Mouse (Mus musculus): Measurements from ENCODE around the gene Aff3.
A peak's percentile ranks its signal among the peaks of the same experiment; 100 is the strongest.

Aff3 gene

DNA sequence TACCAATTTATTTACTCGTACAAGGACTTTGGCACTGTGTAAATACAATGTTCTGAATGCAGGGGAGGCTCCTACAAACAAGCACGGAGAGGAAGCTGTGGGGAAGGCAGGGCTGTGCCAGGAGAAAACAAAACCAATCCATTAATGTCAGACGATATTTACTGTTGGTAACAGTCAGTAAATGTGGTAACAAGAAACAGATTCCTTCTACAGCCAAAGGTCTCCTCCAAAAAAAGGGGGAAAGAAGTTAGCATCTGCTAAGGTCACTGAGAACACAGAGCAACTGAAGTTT is 356.1 kb downstream of the Aff3 start:
- DNase-seq: no peak

DNA sequence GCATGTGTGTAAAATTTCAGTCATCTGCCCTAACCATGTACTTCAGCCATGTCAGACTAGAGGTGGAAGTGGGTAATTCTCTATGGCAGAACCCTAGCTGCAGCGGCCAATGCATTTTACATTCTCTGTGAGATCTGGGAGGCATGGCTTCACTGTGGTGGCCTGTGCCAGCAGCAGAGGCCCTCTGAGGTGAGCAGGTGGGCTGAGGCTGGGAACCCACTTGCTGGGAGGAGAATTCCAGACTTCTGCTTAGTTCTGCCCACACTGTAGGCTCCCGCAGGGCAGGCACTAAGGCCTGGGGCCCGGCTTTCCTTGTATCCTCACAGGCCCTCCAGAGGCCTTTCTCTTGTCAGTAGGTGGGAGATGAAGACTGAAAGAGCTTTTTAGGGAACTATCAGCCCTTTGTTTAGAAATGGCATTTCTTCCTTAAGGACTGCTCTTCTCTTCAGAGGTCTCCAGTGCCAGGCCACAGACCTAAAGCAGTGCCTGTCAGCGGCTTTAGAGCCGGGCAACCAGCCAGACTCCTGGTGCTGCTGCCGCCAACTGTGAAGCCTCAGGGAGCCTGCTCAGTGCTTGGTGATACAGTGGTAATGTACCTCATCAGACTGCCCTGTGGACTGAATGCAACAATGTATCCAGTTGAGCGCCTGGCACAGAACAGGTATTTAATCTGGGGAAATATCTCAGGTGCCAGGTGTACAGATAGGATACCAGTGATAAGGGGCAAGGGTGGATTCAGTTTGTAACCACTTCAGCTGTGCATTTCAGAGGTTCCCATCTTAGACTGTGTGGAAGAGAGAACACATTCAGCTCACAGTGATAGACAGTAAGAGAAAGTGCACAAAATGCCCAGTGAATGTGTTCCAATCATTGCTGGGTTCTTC is 356.7 kb downstream of the Aff3 start:
- peak; percentile 34 for DNase-seq

DNA sequence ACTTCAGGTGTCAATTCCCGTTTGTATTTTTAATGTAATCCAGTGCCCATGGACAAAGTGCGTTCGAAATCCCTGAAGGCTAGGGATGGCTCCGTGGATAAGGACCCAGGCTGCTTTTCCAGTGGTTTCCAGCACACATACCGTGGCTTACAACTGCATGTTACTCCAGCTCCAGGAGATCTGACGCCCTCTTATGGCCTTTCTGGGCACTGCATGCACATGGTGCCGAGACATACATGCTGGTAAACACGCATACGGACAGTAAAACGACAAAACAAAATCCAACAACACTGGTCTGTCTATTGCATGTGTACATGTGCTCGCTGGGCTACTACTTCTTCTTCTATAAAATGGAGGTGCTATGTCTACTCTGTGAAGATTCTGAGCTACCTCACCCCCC is 357.5 kb downstream of the Aff3 start:
- no peak for DNase-seq

DNA sequence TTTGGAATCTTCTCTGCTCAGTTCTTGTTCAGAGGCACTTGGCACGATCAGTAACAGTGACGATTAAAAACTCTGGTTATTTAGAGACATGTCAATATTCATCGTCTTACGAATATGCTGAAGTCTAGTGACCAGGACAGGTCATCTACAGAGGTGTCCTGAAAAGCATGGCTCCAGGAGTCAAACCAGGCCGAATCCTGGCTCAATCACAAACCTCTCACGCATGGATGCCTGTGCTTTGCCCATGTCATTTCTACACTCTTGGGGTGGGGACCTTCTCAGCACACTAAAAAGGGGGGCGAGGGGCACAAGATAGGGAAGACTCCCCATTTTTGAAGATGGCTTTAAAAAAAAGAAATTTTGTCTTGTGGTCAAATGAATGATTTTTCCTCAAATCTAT is 358.6 kb downstream of the Aff3 start:
- DNase-seq: no peak

DNA sequence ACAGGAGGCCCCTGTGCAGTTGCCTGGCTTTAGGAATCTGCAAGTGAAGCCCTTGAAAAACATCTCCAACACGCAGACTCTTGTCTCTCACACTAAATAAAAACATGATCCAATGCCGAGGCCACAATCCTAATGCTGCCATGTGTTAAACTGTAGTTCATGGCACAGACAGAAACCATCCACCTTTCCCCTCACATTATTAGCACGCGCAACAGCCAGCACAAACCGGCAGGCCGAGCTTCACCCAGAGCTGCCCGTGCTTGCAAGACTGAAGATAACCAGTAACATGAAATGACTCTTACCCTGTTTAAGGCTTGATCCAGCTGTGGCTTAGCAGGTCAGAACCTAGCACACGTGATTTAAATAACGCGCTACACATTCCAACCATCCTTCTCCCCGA is 360.4 kb downstream of the Aff3 start:
- DNase-seq: no peak

DNA sequence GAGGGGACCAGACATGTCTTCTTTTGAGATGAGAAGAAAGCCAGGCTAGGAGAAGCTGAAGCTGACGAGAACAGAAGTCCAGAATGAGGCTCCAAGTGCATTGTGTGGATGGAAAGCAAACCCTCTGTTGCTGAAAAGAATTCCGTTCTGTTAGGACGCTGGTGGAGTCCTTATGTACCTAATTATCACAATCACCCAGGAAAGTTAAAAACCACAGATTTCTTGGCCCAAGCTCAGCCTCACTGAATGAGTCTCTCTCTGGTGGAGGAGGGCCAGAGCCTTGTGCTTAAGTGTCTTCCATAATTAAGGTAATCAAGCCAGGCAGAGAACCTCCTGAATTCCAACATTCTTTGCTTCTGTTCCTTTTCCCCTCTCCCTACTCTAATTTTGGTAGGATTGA is 366.5 kb downstream of the Aff3 start:
- DNase-seq: no peak

DNA sequence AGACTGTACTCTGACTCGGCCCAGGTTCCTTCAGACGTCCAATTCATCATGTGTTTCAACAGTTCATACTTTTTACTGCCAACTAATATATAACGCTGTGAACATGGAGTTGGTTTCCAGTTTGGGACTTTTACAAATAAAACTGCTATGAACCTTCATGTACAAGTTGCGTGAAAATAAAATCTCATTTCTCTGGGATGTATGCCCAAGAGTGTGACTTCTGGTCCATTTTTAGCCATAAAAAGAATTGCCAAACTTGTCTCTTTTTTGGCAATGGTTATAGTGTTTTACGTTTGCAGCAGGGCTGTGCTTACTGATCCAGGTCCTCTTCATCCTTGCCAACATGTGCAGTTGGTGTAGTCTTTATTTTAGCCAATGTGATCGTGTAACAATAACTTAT is 369.8 kb downstream of the Aff3 start:
- no peak for DNase-seq

DNA sequence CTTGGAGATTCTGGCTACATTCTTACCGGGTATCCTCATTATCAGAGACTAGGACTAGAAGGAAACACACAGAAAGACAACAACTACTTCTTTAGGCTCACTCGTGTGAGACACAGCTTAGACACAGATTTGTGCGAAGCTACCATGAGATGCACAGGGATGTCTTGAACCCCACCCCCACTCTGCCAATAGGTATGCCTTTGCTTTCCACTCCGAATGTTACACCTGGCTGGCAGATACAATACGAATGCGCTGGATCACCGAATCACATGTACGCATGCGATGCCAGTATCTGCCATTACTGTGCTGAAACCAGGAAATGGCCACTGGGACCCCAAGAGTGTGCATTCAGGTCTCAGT is 370.4 kb downstream of the Aff3 start:
- no peak for DNase-seq

DNA sequence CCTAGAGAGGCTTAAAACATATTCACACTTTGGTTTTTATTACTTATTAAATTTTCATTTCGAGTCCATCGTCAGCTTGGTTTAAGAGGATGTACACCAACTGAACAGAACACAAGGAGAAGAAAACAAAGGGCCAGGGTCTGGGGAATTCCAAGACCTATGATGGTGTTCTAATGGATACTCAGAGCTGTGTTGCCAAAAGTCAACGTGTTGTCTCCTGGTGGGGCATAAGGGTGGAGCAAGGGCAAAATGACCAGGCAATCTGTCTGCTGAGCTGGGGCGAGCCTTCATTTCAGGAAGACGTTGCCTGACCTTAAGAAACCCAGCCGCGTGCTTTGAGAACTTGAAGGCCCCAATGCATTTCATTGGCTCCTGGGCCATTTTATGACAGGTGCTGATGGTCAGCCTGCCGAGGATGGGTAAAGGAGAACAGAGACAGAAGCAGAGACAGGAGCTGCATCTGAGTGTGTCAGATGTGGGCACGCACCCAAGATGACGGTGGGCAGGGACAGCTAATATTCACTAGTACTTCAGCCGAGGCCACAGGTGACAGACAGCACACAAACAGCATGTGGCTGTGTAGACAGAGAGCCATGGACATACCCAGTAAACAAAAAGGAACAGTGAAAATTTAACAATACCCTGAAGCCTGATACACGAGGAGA is 371.0 kb downstream of the Aff3 start:
- DNase-seq: no peak

DNA sequence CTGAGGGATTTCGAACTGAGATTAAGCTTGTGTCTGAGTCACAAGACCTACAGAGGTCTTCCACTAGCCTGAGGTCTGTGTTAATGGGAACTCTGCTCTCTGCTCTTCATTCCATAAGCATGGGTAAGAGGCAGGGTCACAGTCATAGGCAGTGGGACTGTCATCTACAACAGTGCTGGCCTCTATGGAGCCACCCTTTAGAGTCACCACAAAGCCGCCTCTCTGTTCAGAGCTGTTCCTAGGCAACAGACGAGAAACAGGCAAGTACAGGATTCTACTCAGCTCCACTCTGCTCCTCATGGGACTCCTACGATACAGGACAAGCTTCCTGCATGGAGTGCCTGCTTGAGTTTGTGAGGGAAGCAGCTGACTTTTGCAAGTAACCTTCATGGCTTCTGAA is 371.9 kb downstream of the Aff3 start:
- DNase-seq: no peak

DNA sequence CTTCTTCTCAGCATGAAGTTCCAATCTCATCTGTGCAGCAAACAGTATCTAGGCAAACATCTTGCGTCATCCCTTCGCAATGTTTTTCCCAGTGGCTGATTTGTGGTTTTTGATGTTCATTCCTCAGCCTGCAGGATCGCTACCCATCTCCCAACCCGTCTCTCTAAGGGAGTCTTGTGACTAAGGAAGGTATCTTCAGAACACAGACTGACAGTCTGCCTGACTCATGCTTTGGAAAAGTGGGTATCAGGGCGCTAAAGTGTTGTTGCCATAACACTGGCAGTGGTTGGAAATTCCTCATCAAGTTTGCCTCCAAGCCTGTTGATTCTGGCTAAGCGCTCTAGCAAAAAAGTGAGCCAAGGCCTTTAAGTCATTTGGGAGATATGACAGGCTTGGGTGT is 372.8 kb downstream of the Aff3 start:
- DNase-seq: no peak

DNA sequence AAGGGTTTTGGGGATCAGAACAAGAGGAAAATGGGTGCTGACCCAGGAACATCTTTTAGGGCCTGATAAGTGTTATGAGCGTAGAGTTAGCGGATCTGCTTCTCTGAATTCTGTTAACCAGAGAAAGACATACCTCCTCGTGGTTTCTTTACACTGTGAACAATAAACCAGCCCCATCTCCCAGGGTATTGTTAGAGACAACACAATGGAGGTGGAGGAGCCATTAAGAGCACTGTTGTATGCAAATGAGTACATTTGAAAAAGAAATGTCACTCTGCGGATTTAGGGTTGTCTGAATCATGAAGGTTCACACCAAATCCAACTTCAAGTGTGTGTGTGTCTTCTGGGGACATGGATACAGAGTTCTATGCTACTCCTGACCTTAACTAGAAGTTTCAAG is 373.3 kb downstream of the Aff3 start:
- no peak for DNase-seq

DNA sequence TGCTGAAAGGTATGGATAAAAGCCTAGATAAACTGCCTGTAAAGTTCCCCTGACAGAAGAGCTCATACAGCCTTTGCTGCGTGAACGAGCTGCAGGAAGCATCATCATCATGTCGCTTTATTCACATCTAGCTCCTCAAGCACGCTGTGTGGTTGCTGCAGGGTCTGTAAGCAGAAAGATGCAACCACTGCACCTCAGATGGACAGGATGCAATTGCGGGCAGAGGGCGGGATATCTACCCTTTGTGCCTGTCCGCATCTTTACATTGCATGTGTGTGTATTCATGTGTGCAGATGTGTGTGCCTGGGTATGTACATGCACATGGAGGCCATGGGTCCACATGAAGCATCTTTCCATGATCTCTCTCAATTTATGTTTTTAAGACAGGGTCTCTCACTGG is 373.9 kb downstream of the Aff3 start:
- no peak for DNase-seq

DNA sequence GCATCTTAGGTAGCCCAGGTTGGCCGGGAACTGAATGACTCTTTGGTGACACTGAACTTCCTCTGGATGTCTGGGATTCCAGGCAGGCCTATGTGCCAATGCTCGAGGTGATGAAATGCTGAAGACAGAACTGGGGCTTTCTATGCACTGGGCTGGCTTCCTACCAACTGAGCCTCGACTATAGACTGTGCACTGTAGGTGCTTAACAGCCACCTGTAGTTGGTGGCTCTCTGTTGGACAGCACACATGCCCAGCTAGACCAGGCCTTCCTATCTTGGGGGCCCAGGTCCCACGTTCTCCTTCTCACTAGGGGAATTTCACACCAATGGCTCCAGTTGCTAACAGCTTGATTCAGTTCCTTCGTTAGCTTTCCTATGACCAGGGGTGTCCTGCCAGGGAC is 374.9 kb downstream of the Aff3 start:
- DNase-seq: no peak

DNA sequence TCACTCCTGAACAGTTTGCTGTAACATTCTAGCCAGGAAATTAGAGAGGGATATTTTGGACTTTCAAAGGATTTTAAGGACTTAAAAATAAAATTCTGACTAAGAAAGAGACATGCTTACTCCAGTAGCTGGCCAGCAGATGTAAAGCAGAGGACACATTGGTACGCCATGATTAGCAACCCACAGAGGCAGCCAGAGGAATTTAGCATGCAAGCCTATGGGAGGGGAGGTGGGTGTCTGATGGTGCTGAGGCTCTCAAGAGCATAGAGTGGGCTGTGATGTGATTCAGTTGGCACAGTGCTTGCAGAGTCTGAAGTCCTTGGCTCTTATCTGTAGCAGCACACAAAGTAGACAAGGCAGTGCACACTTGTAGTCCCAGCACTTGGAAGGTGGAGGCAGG is 376.0 kb downstream of the Aff3 start:
- no peak for DNase-seq

DNA sequence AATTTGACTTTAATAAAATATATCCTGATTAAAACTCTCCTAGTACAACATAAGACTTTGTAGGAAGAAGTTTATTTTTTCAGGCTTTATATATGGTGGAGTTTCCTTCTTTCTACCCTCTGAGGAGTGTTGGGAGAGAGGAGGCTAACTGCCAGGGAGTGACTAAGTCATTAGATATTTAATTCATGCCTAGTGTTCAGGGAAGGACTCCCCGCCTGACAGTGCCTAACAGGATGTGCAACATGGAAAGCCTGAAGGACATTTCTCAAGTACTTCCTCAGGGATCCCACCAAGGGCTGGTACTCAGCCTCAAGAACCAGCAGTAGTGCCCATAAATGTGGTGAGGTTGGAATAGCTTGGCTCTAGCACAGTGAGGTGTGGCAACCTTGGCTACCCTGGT is 378.2 kb downstream of the Aff3 start:
- no peak for DNase-seq

DNA sequence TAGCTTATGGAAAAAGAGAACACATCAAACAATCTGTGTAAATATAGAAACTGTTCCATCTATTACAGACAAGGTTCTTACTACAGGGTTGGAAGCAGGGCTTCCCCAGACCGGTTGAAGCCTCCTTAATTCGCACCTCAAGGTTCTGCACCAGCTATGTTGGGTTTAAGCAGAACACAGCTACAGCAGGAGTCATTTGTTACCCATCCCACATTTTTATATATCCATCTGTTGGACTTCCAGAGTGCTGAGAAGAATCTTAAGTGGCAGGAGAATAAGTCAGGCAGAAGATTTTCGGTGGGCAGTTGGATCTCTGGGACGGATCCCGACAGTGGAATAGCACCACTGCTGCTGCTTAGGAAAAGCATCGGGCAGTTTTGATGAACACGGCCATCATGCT is 384.2 kb downstream of the Aff3 start:
- no peak for DNase-seq

DNA sequence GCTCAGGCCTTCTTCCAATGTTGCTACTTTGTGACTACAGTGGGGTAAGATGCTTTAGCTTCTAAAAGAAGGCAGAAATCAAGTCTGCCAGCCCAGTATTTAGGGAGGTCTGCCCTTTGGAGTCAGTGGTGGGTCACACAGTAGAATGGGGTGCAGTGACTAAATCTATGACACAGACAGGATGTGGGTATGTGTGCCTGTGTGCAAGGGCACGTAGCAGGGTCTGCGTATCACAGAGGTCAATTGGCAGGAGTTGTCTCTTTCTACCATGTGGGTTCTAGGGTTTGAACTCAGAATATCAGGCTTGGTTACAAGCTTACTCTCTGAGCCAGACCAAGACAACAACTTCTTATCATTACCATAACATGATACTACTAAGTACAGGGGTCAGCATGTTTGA is 393.4 kb downstream of the Aff3 start:
- DNase-seq: no peak

DNA sequence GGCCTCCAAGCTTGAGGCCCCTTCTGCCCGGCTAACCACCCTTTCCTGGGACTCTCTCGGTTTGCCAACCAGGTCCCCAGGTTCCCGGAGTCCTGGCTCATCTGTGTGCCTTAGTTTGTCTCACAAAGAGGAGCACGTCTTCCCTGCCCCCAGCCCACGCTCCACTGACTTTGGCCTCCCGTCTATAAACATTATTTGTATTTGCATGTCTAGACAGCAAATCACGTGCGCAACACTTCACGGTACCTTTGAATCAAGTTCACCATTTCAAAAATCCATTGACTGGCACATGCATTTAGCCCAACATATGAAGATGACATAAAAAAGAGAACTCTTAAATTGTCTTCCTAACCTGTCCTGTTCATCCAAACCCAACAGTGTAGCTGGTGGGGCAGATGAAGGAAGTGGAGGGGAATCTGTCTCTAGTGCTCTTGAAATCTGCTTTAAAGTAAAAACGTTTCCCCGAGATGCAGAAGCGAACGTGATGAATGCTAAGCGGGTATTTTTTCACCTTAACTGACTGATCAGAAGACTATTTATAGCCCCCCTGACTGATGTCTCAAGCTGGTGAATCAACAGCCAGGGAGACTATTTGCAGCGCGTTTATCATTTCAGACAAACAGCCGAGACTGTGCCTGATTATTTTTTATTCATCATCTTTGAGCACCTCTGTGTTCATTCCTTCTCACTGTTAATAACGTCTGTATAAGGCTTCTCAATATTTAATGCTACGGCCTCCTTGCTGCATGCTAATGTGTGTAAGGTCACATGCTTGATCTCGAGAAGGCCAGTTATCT is 396.3 kb downstream of the Aff3 start:
- DNase-seq: no peak

DNA sequence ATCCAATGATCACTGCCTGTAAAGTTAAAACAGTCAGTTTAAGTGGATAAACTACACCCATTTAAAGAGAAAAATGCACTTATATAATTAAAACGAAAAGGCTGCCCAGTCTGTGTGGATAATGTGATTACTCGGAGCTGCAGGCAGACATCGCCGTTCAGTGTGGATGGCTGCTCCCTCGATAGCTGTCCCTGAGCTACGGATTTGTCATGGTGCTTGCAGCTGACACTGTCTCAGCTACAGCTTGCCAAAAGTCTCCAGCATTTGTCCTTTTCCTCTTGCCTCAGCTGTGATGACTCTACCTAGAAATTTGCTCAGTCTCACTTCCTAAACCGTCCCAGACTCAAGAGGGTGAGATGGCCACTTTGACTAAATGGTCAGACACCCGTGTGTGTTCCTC is 401.5 kb downstream of the Aff3 start:
- DNase-seq: no peak

DNA sequence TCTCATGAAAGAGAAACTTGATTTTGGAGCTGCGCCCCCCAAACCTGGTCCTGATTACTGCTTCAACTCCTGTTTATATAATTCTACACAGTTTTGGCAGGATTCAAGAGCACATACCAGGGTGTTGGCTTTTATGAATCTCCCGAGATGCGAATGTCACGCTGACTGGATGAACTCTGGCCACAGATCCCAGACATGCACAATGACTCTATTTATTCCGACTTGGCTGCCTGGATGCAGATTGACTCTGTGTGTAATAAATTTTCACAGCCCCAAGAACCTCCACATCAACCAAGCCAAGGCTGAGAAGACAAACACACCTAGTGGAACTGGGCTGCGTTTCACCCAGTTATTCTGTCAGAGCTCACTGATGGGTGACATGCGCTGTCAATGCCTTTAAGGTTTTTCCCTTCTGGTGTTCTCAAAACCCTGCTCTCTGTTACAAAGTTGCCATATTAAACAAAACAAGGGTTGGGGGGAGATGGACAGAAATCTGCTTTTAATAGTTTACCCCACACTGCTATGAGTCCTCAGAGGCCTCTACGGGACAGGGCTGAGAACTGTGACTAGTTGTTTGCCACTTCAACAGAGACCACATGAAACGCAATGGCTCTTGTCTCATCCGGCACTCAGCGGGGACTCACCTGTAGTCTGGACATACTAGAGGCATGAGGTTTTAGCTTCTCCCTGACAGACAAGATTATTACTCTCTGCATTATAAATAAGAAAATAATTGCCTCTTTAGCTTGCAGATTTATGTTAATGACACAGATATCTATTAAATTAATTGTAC is 402.2 kb downstream of the Aff3 start:
- DNase-seq: no peak

DNA sequence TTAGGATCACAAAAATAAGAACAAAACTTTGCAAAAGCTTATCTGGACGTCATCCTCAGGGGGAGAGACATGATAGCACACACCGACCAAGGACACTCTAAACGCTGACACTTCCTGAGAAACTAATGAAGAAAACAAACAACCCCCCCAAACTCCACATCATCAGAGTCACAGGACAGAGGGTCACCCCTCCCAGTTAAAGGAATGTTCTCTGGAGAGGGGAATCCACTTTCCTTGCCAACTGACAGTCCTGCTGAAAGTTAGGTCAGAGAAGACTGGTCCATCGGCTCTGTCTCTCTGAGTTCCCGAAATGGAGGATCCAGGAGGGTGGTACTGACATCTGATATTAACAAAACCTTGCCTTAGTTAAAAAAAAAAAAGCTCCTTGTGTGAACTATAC is 403.7 kb downstream of the Aff3 start:
- DNase-seq: no peak
